Mouse (Mus musculus): Measurements from ENCODE around the gene Tuba1a. TPM values are rescaled to one million over a fixed set of nuclear protein-coding genes. Genes with fewer than 3 reads are reported as not detected.

Gene Tuba1a
- 131 and 155 TPM in 2 replicates for polyA plus RNA-seq (2012; rRNA removed)

DNA sequence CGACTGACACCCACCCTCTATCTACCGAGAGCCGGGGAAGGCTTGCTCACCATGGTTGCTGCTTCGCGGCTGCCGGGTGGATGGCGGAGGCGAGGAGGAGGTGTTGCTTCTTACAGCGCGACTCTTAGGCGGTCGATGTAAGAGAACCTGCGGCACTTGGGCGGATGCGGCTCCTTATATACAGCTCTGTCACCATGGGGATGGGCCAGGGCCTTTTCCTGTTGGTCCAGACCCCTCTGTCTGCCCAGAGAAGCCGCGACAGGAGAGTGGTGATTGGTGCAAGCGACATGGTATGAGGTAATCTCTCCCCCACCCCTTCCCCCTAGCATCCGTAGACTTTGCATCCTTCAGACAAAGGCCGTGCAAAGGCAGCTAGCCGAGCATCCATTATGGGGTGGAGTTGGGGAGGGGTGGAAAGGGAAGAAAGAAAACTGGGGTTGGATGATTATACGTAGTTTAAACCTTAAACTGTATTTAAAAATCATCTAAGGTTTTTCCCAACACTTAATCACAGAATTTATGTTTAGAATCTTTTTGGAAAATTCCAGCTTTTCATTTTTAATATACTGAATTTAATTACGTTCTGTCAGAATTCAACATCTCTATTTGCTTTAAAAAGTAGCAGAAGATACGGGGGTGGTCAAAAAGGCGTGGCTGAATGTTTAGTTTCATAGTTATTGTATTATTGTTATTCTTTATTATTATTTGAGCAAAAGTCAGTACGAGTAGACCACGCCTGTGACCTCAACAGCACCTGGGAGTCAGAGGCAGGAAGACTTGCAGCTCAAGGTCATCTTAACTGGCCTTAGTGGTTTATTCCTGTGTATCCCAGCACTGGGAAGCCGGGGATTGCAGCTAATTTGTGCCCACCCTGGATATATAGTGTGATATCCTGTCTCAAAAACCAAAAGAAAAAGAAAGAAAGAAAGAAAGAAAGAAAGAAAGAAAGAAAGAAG lies at the start of gene Tuba1a, which contains the start of gene Gm49450:
TSS of gene Tuba1a (minus strand) at position 303 of the 956 bp plus-strand sequence.
TSS of gene Gm49450 (minus strand) at position 151 of the 956 bp plus-strand sequence.
- DNase-seq (ENCODE audit: low read depth, low spot score), result no peak

DNA sequence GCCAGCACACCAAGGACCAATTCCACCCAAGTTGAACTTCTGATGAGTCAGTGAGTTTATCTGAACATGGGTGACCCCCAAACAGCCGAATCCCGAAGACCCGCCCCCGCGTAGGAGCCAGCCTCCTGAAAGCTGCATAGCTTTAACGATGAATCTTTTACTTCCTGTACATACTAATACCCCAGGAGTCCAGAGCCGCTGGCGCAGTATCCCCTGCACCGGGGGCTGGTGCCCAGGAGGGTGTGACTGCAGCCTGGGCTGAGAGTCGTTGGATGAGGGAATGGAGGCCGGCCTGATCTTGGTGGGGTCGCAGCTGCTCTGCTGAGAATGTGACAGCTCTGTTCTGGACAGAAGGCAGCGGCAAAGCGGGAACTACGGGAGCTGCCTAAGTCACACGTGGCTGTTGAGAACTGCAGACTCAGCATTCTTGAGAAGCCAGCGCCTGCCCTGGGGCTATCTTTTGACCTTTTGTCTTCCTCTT lies 48.0 kb upstream of the Tuba1a start:
- no peak for DNase-seq (ENCODE audit: low read depth, low spot score)
- WGBS, result 22% methylated on average over 17 of the region's 17 CpGs

More for the DNA sequence above, at the start of gene Tuba1a, which contains the start of gene Gm49450:
- WGBS, result 6% methylated on average over 28 of the region's 28 CpGs

DNA sequence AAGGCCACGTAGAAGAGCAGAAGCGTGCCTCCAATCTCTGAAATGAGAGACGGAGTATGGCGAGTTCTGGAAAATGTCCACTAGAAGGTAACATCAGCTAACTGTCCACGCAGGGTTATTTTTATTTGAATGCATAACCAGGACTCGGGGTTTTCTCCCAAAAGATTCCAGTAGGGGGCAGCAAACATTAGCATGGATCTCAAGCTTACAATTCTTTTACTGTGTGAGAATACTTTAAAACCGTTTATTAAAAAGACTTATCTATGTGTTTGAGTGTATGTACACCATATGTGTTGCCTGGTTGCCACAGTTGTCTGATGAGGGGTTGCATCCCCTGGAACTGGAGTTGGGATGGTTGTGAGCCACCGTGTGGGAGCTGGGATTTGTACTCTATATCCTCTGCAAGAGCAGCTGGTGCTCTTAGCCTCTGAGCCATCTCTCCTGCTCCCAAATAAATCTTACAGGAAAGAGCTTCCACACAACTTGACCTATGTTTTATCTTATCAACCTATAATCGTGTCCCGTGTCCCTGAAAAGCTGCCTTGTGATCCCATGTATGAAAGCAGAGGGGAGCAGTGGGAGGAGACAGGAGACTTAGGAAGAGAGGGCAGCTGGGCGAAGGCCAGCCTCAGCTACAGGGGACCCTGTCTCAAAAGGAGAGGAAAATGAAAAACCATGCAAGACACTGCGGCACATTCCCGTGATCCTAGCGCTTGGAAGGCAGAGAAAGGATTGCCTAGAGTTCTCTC lies 47.2 kb upstream of the Tuba1a start:
- 41% methylated on average over 14 of the region's 14 CpGs for WGBS
- DNase-seq (ENCODE audit: low read depth, low spot score), result peak; percentile 37

DNA sequence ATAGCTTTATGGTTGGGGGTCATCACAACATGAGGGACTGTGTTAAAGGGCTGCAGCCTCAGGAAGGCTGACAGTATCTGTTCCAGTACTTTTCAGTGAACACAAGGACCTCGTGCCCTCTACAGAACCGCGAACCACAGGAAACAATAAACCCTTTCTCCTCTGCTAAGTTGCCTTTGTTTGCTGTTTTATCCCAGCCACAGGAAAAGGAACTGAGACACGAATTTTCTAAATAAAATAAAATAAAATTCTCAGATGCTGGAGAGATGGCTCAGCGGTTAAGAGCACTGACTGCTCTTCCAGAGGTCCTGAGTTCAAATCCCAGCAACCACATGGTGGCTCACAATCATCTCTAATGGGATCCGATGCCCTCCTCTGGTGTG lies 45.3 kb upstream of the Tuba1a start:
- WGBS, result 29% methylated on average over 6 of the region's 6 CpGs
- no peak for DNase-seq (ENCODE audit: low read depth, low spot score)

DNA sequence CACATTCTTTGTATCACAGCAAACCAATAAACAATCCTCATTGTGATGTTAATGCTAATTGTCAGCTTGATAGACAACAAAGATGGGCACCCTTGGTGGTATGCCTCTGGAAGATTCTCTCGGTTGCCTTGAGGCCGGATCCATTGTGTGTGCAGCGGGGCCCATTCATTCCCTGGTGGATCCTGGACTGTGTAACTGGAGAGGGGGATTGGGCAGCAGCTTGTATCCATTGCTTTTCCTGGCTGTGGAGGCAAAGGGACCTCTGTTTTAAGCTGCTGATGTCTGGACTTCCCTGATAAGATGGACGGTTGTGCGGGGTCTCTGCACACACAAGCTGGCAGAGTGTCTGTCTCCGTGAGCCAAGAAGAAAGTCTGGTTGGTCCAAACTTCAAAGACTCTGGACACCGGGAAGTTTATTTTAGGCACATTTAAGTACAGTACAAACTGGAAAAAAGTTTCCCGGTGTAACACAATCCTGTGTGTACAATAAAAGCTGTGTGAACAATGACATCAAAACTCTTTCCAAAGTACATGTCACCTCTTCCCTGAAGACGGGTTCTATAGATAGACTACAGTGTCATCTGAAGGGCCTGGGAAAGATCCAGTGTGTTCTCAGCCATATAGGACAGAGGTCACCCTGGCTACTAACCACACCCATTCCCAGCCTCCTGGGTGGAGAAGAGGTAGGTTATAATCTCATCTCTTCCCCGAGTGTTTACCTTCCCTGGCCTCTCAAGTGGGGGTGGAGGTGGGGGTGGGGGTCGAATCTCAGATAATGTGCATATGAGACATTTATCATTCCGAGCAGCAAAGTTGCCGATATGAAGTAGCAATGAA lies 44.7 kb upstream of the Tuba1a start:
- peak; percentile 40 for DNase-seq (ENCODE audit: low read depth, low spot score)
- 26% methylated on average over 13 of the region's 13 CpGs for WGBS

DNA sequence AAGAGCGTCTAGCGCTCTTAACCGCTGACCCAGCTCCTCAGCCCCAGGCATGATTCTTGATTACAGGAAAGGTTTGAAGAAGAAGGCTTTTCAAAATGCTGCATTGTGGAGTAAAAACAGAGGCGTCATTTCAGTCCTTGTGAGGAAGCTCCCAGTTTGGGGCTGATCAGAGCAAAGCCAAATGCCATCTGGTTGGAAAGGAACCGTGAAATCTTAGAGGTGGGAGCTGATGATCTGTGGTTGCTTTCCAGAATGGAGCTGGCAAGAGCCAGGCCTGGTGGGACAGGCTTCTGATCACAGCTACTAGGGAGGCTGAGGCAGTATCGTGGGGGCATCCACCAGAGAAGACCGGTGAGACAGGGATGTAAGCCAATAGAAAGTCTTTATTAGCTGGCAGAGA lies 43.3 kb upstream of the Tuba1a start:
- 88% methylated on average over 7 of the region's 7 CpGs for WGBS
- no peak for DNase-seq (ENCODE audit: low read depth, low spot score)

DNA sequence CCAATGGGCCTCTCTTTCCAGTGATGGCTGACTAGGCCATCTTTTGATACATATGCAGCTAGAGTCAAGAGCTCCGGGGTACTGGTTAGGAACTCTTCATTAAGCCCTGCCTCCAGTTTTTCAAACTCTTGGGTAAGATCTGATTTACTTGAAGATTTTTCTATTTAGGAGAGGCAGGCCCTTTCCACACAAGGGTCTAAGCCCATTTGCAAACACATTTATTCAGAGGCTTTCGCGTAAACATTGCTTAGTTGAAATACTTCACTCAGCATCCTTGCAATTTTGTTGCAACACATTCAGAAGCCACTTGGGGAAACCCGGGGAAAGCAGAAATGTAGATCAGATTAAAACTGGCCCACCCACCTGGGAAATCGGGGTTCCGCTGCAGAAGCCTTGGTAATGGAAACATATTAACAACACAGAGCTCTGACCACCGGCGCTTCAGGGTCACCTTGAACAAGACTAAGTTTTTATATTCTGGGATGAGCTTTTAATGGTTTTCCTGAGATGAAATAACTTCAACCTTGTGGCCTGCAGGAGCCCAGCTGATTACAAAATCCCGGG lies 41.5 kb upstream of the Tuba1a start:
- WGBS, result 86% methylated on average over 9 of the region's 9 CpGs
- DNase-seq (ENCODE audit: low read depth, low spot score), result no peak

DNA sequence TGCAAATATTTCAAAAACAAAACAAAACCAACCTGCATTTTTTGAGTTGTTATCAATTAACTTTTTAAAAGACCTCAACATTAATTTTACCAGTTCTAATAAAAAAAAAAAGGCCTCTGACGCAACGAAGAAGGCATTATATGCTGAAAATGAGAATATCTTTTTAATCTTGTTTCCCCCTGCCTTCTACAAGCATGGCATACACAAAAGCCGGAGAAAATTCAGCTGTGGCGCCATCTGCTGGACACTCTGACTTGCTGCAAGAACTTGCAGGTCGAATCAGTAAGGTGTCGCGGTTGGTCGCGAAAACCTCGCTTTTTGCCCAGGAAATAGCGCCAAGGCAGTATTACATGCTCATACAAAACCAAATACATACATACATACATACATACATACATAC lies 40.4 kb upstream of the Tuba1a start:
- peak; percentile 71 for DNase-seq (ENCODE audit: low read depth, low spot score)
- WGBS, result under 1% methylated on average over 11 of the region's 11 CpGs

DNA sequence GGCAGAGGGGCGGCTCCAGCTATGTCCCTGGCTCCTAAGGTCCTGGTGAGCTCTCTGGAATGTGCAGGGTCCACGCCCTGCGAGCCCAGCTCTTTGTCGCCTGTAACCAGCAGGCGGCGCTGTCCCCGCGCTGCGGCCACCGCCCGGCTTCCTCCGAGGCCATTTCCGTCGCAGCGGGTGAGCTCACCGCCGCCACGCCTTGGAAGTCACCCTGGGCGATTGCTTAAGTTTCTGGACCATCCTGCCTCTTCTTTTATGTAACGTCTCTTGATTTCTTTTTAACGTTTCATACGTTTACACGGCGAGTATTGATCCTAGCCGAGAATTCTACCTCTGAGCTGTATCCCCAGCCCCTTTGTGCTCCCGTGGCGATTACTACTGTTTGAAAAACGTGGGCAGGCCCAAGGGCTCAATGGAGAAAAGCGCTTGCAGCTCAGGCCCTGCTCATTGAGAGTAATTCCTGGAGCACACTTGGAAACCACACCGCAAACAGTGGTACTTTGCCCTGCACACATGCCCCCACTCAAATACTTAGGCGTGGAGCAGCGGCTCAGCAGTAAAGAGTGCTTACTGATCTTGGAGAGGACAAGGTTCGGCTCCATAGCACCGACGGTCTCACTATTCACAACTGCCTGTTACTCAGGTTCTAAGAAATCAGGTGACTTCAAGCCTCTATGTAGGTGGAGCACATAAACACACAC lies 39.7 kb upstream of the Tuba1a start:
- 1% methylated on average over 35 of the region's 35 CpGs for WGBS
- peak; percentile 86 for DNase-seq (ENCODE audit: low read depth, low spot score)

DNA sequence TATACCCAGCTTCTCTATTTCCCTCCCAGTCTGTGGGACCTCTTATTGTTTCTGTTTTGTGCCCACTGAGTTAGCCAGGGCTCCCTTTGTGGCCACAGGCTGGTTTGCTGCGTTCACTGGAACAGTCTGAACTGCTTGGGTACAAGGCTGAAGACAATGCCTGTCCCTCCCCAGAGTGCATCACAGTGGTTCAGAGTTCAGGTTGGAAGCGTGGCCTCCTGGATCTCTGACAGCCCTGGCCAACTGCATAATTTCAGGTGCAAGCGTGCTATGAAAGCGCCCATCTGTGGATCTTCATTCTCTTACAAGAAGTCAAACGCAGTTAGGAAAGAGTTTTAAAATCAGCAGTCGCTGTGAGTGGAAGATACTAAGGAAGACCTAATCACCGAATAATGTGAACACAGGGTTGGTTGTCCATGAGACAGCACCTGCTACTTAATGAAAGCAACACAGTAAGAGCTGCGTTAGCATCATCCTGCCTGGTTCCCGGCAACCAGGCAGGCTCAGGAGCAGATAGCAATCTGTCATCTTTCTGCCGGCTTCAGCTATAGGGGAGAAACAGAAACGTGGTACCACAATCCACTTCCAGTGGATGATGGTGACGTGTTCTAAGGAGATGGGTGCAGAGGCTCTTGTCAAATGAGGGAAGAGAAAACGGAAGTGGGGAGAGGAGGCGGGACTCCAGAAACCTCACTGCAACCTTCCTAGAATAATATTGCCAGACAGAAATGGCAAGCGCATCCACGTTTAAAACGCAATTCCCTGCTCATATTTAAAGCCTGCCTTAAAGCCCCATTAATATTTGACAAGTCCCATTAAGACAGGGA lies 38.8 kb upstream of the Tuba1a start:
- 32% methylated on average over 17 of the region's 17 CpGs for WGBS
- DNase-seq (ENCODE audit: low read depth, low spot score), result peak; percentile 19

DNA sequence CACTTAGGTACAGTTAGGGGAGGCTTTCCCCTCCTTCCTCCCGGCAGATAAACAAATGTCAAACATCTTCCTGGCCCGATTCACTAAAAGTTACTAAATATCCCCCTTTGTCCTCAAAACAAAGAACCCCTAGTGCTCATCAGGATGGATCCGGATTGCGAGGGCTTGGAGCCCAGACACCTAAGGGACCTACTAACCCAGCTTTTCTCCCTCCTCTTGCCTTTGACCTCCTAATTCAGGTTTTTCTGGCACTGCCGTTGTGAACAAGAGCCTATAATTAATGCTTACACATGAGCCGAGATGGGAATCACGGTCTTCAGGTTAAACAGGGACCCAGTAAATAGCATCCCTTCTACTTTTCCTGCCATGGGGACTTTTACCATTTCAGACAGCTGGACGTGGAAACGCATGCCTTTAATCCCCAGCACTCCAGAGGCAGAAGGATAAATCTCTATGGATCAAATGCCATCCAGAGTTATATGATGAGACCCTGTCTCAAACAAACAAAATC lies 38.1 kb upstream of the Tuba1a start:
- WGBS, result 55% methylated on average over 9 of the region's 9 CpGs

DNA sequence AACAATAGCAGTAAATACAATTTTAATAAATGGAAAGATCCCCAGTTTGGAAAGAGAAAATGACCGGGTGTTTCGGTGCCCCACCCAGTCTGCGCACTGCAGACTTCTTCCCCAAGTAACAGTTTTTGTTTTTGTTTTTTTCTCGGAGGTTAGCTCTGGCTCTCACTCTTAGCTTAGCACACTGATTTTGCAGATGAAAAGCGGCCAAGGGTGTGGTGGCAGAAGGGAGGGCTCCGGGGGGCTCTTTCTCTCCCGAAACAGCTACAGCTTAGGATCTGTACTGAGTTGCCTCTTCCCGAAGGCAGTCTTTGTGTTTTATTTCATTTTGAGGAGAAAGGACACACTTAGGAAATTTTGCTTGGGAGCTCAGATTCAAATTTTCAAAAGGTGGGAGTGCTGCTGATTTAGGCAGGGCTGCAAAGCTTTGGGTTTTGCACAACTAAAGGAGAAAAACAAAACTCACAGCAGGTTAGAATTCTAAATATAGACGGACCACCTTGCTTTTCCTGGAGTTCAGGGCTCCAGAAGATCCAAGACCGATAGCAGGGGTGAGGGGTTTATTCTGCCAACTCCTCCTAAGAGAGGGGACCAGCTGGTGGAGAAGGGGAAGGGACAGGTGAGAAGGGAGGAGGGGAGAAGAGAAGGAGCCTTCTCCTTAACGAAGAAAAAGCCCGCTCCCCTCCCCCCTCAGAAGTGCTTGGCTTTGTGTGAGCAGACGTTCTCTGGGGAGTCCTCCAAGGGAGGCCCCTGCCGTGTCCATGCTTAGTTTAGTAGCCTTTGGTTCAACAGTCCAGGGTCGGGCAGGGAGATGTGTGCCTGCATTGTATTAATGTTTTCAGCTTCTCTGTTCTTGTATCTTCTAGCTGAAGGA lies 37.4 kb upstream of the Tuba1a start:
- 49% methylated on average over 15 of the region's 15 CpGs for WGBS
- no peak for DNase-seq (ENCODE audit: low read depth, low spot score)

More for the DNA sequence above, 38.1 kb upstream of the Tuba1a start:
- no peak for DNase-seq (ENCODE audit: low read depth, low spot score)

DNA sequence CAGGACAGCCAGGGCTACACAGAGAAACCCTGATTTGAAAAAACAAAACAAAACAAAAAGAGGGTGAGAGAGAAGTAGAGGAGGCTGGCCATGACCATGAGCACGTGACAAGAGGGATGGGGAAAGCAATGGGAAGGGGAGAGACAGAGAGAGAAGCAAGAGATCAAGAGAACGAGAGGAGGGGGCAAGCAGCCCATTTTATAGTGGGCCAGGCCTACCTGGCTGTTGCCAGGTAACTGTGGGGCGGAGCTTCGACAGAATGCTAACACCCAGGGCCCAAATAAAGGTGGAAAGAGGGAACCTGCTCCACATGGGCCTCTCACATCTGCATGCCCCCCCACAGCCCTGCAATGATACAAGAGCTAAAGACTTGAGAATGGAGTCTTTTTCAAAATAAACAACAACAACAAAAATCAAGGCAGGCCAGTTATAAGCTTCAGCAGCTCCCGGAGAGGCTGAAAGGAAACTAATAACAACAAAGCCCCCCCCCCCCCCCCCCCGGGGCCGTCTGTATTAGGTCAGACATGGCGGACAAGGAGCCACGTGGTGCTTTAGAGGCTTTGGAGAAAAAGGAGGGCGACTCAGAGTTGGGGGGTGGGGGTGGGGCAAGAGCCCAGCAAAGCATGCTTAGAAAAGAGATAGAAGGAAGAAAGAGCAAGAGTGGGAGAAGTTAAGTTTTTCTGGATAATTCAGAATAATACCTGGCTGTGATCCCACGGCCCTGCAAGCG lies 36.4 kb upstream of the Tuba1a start:
- 44% methylated on average over 12 of the region's 12 CpGs for WGBS
- DNase-seq (ENCODE audit: low read depth, low spot score), result no peak

DNA sequence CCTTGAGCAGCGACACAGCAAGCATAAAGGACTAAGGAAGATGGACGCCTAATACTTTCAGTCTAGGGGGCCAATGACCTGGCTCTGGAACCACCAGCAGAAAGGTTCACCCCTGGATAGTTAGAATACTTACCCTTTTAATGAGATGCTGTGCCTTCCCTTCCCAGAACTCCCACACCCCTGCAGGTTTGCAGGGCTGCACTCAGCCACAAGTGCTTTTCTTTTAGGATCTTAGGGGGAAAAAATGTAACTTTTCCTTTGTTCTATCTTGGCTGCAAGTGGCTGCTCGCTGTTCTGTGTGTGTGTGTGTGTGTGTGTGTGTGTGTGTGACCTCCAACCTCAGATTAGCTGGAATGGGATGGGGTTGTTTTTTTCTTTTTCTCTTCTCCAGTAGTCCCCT lies 35.3 kb upstream of the Tuba1a start:
- no peak for DNase-seq (ENCODE audit: low read depth, low spot score)
- 82% methylated on average over 3 of the region's 3 CpGs for WGBS

DNA sequence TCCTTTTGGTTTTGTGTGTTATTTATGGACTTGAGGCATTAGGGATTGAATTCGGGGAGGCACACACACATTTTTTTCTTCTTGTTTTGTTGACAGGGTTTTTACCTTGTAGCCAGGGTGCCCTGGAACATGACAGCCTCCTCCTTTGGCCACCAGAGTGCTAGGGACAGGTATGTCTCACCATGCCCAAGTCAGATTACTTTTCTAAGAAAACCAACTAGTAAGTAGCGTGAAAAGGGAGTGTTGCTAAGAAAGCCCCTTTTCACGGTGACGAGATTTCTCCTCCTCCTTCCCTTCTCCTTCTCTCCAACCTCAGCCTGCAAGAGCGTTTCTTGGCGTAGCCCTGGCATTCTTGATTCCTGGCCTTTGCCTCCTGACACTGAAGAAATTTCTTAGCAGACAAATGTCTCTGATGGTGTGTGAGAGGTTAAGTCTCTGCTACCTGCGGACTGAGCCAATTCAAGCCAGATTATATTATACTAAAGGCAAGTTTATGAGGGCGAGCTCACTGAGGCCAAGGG lies 34.2 kb upstream of the Tuba1a start:
- DNase-seq (ENCODE audit: low read depth, low spot score), result no peak
- WGBS, result 58% methylated on average over 8 of the region's 8 CpGs
